Mouse (Mus musculus) ovary, postnatal 36 days (tissue): ENCODE results near the gene Scrn2.

Experiments
- DNase-seq: peaks from one replicate; pipeline ENCODE4 v3.0.0; 2022; ENCODE audit warnings: low spot score, mixed read lengths

Scrn2 gene

DNA sequence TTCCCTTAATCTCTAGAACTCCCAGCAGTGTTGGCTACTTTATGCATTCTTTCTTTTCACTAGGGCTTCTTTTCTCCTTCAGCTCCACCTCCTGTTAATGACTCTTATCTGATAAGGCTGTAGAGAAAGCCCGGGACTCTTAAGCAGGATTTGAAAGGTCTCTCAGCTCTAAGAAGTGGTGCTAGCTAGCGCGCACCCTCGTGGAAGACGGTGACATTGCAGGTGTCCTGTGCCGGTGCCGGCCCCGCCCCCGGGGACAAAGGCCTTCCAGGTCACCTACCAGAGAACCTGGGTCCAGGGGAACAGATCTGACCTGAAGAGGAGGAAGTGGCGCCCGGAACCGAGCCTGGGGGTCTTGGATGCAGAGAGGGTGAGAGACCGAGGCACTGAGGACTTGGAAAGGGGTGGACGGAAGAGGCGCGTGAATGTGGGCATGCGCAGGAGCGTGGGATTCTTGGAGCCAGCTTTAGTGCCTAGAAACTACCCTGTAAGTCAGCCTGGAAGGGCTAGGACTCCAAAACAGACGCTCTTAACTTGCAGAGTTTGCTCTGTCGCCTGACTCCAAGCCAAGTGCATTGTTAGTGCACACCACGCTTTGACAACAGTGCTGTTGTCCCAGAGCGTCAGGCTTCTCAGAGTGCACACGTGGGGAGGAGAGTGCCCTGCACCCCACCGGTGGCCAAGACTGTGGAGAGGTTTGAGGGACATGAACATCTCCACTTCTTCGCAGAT is at the start of gene Scrn2:
Scrn2 (plus strand) TSS at position 253 of the 732 bp plus-strand sequence.
- peak; percentile 76 for DNase-seq

DNA sequence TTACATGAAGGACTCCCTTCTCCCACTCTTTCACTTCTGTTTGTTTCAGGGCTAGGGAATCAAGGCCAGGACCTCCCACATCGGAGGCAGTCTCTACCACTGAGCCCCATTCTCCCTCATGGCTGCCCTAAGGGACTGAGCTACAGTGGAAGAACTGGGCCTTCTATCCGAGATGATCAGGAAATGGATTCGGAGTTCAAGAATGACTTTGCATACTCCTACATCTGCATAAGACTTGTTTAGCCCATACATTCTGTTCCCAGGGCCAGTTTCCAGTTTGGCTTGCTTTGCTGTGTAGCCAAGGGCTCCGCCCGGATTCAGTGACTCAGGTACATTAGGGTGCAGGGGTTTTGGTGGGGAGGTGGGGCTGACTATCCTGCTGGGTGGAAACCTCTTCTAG is 49.7 kb upstream of the Scrn2 start:
- no peak for DNase-seq

DNA sequence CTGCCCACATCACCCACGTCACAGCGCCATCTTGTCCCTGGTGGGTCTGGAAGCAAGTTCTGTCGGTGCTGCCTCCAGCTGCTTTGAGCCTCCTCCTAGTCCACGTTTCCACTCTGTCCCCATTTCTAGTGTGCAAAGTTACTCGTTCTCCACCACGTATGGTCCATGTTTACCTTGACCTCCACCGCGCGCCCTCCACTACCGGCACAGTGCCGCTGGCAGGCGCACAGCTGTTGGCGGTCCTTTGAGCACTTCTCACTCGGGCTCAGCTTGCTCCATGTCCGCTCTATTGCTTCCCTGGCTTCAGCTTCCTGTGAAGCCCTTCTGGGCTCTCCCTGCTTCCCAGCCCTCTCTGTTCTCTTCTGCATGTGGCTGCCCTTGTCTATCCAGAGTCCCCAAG is 48.3 kb upstream of the Scrn2 start:
- DNase-seq: no peak

DNA sequence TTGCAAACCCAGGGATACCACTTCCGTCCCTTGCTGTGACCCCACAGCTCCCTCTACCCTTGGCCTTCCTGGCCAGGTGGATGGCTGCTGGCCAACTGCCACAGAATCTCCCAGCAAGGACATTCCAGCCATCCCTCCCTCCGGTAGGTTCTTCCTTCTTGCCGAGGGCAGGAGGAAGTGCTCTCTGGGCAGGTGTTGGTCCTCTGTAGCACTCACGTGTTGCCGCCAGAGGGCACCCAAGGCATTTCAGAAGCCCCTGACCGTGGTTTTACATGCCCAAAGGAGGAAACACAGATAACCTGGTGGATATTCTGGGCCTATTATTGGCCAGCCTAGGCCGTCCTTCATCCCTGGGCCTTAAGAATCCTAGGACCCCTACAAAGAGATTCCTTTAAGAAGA is 47.4 kb upstream of the Scrn2 start:
- peak; percentile 79 for DNase-seq

DNA sequence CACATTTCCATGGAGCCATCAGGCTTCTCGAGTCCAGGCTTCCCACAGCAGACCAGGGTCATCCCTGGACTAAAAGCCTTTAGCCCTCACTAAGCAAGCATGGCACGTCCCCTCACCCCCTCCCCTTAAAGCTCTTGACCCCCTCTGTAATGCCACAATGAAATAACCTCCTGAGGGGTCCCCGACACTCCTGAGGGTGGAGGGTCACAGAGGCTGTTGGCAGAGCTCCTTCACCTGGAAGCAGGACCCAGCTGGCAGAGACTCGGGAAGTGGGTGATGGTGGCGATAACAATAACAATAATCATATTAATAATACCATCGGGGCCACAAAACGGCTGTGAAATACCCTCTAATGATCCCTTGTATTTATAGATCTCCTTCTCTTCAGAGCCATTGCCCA is 46.9 kb upstream of the Scrn2 start, which contains the start of gene Sp2:
Sp2 (minus strand) TSS at position 101 of the 400 bp plus-strand sequence.
- DNase-seq: no peak

DNA sequence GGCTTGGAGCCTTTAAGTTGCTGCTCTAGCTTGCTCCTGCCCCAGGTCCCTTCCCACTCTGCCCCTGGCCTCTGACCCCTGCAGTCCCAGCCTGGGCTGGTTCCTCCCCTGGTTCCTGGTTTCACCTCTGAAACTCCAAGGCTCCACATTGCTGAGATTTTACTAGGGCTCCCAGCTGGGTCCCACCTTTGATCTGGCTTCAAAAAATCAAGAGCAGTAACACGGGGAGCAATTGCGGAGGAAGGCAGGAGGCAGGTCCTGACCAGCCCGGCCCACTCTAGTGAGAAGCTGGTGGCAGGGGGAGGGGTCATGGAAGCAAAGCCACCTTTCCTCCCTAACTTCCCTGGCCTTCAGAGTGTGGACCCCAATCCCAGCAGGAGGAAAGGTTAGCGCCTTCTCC is 44.8 kb upstream of the Scrn2 start:
- no peak for DNase-seq

DNA sequence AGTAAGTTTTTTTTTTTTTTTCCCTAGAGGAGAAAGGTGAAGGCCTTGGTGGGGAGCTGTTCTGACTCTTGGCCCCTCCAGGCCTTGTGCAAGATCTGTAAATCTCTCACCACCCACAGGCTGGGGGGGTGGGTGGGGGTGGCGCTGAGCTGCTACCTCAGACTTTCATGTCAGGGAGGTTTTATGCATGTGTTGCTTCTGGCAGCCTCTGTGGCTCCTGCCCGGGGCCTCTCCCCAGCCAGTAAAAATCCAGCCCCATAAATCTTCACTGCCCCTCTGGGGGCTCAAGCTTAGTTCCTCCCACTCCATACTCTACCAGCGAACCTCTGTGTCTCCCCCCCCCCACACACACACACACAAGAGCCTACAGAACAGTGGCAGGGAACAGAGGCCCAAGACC is 43.3 kb upstream of the Scrn2 start:
- DNase-seq: no peak

DNA sequence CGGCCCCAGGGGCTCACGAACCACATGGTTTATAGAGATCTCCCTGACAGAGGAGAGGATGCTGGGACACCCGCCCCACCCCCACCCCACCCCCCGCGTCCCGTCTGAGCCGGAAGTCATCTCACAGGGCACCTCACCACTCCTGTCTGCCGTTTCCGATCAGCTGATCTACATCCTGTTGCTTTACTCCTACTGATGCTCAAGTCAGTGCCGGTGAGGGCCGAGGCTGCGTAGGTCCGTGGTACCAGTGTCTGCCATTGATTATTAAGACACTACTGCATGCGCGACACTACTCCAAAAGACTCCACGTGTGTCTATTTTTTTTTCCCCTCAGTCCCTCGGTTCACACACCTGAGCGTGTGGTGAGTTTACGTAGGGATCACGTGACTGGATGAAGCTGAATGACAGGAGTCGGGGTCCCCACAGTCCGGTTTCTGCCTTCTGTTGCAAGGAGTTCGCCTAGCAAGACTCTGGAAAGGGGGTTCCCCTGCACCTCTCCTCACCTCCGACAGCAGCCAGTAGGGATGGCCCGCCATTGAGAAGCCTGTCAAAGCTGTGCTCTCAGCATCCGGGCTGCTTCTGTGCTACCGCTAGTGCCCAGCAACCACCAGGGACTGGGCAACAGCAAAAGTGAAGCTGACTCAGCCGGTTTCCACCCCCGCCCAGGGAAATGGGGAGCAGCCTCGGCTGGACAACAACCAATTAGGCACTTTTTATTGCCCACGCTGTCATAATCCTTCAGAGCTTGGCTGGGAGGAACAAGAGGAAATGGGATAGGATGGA is 41.7 kb upstream of the Scrn2 start:
- DNase-seq: no peak

DNA sequence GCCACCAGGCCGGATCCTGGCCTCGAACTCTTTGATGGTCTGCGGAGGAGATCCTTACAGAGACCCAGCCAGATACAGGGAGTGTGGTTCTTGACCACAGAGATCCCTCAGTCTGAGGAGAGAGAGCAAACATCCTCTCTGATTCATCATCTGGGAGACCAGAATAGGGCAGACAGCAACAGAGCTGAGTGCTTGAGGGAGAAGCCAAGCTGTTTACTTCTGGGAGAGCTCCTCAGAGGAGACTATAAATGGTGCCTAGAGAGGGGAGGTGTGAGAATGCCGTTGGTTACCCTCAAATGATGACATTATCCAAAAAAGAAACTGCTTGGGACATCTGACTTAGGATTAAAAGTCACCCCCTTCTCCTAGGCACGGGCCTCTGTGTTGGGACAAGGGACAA is 38.2 kb upstream of the Scrn2 start:
- DNase-seq: no peak

DNA sequence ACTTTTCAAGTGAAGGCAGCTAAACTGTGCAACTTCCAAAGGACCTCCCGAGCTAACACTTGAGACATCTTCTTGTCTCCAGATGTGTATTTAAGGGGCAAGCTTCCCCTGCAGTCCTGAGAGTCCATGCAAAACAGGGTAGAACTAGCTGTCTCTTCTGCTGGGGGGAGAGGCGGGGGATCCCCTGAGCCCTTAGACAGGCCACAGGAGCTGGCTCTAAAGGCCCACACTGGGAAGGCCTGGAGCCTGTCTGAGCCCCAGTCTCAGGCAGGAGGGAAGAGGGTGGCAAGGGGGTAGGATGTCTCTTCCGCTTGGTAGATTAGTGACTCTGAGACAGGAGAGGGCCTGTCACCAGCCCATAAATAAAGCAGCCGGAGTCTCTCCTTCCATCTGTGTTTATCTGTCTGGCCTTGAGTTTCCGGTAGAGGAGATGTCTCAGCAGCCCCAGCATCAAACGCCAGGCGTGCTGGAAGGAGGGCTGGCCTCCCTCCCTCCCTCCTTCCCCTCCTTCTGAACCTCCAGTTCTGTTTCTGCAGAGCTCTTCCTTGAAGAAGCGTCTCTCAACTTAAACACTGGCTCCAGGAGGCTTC is 36.9 kb upstream of the Scrn2 start:
- DNase-seq: no peak

DNA sequence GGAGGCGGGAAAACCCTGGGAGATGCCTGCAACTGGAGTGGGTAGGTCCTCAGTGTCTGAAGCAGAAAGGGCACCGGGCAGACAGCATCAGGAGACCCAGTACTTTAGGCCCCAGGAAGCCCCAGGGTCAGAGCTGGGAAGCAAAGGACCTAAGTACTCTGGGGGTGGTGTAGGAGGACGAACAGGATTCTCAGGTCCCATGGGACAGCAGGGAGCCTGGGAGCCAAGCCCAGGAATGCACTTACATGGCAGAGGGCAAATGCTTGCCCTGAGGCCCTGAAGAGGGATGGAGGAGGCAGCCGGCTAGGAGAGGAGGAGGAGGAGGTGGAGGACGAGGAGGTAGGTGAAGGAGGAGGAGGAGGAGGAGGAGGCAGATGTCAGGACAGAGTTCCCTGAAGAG is 34.7 kb upstream of the Scrn2 start:
- no peak for DNase-seq

DNA sequence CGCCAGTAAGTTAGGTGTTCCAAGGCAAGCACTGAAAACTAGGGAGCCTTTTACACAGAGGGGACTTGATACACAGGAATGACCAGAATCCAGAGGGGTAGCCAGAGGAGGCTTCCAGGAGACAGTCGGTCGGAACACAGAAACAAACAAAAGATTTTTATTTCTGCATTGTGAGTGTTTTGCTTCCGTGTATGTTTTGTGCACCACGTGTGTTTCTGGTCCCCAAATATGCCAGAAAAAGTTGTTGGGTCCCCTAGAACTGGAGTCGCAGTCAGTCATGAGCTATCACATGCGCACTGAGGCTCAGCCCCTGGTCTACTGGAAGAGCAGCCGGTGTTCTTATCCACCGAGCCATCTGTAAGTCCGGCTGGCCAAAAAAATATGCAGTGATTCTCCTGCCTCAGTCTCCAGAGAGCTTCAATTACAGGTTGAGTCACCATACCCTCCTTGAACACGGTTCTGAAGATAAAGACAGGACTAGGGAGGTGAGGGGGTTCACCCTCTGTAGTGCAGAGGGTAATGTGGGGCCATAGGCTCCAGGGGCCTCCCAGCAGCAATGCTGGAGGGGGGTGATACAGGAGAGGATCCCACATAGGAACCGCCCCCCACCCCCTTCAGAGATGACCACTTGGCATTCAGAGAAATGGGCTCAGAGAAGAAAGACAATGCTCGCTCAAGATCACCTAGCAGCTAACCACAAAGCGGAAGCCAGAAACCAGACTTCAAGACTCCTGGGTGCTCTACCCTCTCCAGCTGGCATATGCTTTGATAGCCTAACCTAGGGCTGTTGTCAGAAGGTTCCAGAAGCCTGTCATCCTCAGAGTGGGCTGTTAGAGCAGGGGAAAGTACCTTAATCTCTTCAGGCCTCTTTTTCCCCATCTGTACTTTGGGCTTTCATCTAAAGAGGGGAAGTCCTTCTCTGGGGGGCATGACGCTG is 33.6 kb upstream of the Scrn2 start:
- no peak for DNase-seq

DNA sequence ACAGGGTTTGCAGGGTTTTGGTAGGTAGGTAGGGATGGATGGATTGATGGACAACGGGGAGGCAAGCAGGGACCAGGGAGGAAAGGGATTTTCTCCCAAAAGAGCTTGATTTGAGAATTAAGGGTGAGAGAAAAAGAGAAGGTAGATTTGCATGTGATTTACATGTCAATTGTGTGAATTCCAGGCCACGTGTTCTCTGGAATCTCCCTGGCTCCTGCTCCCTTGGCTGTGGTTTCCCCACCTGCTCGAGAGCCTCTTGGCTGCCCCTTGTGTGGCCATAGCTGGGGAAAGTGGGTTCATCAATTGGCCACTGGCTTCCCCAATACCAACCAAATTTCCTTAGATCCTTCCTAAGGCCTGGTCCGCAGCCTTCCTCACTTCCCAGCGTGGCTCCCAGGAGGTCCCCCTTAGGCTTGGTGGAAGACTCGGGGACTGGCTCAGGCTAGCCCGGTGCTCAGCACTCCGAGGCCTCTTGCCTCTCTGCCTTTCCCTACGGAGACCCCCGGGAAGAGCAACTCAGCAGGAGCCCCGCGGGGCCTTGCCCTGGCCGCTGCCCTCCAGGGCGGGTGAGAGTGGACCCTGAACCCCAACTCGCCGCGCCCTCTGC is 32.9 kb upstream of the Scrn2 start:
- no peak for DNase-seq

DNA sequence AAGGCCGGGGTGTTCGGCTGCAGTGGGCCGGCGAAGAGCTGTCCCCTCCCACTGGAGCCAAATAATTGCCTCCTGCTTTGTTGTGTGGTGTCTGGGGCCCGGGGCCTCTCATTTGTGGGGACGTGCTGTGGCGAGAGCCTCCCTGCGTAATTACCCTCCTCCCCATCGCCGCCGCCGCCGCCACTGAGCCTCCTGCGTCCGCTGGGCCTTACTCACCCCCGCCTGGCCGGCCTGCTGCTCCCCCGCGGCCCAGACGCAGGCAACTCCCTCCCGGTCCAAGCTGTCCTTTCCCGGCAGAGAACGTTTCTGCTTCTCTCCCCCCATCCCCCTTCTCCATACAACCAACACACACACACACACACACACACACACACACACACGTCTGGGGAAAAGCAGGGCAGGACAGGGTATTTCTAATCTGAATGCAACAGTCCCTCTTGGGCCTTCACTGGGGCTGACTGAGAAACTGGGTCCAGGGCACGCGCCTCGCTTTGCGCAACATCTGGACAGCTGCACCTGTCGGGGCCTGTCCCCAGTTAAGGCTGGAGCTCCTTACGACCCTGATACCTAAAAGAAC is 32.3 kb upstream of the Scrn2 start:
- peak; percentile 50 for DNase-seq

DNA sequence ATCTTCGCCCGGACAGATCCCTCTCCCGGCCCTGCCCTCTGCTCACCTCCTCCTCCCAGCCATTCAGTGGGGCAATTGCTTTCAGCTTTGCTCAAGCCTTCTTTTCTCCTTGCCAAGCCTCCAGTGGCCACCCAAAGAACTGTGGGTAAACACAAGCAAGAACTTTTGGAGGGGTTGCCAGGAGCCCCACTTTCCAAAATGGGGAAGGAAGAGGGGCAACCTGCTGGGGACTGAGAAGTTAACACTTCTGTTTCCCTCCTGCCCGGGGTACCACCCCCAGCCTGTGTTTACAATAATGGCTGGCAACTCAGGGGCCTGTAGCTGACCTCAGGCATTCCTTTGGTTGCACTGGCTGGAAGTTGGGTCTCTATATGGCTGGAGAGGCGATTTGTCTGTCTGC is 26.6 kb upstream of the Scrn2 start:
- no peak for DNase-seq

DNA sequence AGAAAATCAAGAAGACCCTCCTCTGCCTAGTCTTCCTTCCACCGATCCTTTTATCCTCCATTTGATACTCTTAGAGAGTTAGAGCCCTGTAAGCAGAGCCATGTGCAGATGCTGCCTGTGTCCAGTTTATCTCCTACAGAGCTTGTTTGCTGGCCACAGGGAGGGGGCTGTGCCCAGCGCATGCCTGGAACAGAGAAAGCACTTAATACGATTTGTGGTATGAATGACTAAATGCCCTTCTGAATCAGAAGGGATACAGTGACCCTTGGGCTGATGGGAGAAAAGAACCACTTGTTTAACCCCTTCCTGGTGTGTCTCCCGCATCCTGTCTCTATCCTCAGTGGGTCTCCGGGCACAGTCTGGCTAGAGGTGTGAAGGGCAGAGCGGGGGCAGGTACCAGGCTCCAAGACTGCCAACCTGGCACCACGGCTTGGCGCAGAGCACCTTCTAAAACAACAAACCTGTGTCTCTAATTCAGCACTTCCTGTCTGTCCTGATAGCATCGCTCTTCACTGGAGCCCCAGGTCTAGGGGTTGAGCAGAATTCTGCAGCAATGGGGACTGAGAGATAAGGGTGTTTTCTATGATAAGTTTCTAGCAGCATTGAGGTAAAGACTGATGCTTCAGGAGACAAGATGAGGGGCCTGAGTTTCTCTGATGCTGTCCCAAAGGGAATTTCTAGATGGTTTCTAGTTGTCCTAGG is 22.5 kb upstream of the Scrn2 start:
- no peak for DNase-seq

DNA sequence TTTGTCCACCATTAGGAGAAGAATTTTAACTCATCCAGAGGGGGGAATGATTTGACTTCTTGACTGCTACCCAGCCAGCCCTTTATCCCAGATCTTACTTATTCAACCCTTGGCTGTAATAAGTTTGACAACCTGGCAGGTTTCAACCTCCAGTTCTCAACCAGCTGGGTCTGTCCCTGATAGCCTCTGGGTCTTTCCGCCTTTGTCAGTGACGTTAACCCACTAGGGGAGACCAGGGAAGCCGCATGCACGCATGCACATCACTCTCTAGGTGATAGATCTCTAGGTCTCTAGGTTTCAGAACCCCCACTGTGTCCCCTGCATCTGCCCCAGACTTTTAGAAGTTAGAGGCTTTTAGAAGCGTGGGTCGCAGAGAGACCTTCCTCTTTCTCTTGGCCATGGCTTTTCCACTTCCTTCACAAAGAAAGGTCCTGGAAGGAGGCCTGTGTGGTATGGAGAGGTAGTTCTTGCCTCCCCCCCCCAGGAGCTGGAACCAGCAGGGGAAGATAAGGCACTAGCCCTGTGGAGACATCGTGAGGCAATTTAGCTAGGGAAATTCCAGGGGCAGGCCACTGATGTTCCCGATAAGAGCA is 20.4 kb upstream of the Scrn2 start:
- no peak for DNase-seq

DNA sequence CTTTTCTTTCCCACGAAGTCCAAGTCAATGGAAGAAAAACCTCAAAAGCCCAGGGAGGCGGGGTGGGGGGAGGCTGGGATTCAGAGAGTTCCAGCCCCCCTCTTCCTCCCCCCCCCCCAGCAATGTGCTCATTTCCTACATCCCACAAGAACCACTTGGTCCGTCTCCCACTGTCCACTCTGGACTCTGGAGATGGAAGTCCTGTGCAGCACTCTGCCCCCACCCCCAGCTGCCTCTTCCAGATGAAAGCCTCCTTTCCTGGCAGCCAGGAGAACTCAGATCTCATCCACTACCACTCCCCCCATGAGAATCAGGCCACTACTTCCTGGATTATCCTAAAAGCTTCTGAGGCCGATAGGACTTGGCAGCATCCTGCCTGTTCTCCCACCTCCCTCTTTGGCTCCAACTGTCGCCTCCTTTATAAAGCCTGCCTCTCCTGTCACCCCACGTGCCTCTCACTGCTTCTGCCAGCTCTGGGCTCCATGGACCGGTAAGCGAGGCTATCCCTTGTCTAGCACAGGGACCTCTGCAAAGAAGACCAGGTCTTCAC is 16.5 kb upstream of the Scrn2 start, which contains the start of gene Sp6:
Sp6 (plus strand) TSS at position 274 of the 550 bp plus-strand sequence.
- DNase-seq: no peak

DNA sequence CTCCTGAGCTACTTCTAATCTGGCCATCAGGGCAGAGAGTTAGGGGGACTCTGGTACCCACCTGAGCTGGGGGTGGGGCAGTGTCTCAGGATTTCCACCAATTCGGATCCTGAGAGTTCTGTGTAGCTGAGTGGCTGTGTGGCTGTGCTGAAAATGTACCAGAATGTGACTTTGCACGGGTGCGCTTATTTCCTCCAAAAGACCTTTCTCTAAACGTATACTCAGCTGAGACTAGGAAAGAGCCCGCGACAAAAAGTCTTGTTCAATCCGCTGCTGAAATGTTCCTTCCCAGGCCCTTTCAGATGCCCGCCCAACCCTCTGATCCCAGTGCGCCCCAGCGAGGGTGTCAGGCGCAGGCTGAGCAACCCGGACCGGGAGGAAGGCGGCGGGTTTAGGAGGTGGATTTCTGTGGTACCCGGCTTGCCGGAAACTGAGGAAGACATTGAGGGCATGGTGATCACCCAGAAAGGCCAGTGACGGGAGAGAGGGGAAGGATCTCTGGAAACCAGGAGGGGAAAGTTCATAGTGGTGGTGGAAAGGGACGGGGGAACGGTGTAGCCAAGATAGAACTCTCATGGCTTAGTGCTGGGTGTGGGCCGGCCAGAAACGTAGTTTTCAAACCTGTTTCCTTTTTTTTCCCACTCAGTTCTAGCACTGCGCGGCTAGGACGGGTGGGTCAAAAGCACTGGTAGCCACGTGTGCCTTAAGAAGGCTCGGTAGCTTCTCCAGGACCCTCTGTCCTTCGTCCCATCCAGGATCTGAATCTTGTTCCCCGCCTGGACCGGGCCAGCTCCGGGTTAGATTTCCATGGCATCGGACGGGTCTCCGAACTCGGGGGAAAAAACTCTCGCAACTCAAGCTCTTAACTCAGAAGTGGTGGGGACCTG is 11.8 kb upstream of the Scrn2 start:
- DNase-seq: no peak
